ENCODE assay signal across 32 mouse cellular contexts in genomic region chr10:75839092-75839491, GRCm38 (mm10). TPM values are rescaled to one million over a fixed set of nuclear protein-coding genes. Genes with fewer than 3 reads are reported as not detected.
"Had no signal": no experiment of that assay in that cellular context is flagged by ENCODE, and none has a peak within 500 bp of the region (broad histone marks: within the 10 kb centered on the region; RNA-seq: fewer than 3 reads in every experiment).

No protein-coding gene starts in this region.

- ATAC-seq: hindbrain, postnatal 0 days; intestine, embryonic 16.5 days had no signal

- DNase-seq: gastrocnemius, postnatal 14 days; gastrocnemius, postnatal 36 days; heart, adult 2 months; heart, postnatal 14 days; heart, postnatal 36 days; kidney, adult 11 months; kidney, adult 2 months; kidney, adult 9 months; kidney, postnatal 14 days; kidney, postnatal 36 days; liver; liver, embryonic 13.5 days had no signal

- H3K36me3 ChIP-seq: heart, embryonic 13.5 days; heart, embryonic 15.5 days; hindbrain, embryonic 13.5 days; hindbrain, embryonic 15.5 days; kidney, embryonic 15.5 days; limb, embryonic 10.5 days; limb, embryonic 12.5 days; liver, embryonic 13.5 days; liver, embryonic 15.5 days had no signal

- H3K27ac ChIP-seq: heart, embryonic 13.5 days; heart, embryonic 15.5 days; hindbrain, embryonic 13.5 days; hindbrain, embryonic 15.5 days; hindbrain, postnatal 0 days; kidney, embryonic 15.5 days; kidney, postnatal 0 days; left cerebral cortex, adult 2 months; limb, embryonic 12.5 days; liver, embryonic 13.5 days; liver, embryonic 15.5 days had no signal

- H3K4me3 ChIP-seq: heart, adult 2 months; heart, embryonic 13.5 days; heart, embryonic 15.5 days; hindbrain, embryonic 13.5 days; hindbrain, embryonic 15.5 days; kidney, embryonic 15.5 days; layer of hippocampus, adult 2 months; left cerebral cortex, adult 2 months; limb, embryonic 10.5 days; limb, embryonic 12.5 days; liver, embryonic 13.5 days; liver, embryonic 15.5 days had no signal

- H3K27me3 ChIP-seq: heart, embryonic 15.5 days; kidney, embryonic 15.5 days had no signal

RNA-seq across cellular contexts. Expression of gene Gstt4, which starts 16.7 kb away (rescaled TPM):
- polyA plus RNA-seq: heart, embryonic 11.5 days; heart, embryonic 13.5 days; heart, embryonic 15.5 days; heart, postnatal 0 days; hindbrain, embryonic 11.5 days; hindbrain, embryonic 13.5 days; hindbrain, embryonic 15.5 days; hindbrain, postnatal 0 days; intestine, embryonic 14.5 days; intestine, embryonic 16.5 days; kidney, embryonic 15.5 days; kidney, postnatal 0 days; large intestine, adult 2 months; limb, embryonic 10.5 days; limb, embryonic 12.5 days; limb, embryonic 14.5 days; liver, embryonic 11.5 days; liver, embryonic 13.5 days; liver, embryonic 15.5 days had no signal
